Mouse (Mus musculus) kidney, embryonic 16.5 days (tissue): ENCODE data around the gene Gm10197. TPM values are rescaled to one million over a fixed set of nuclear protein-coding genes. Genes with fewer than 3 reads are reported as not detected.
A peak's percentile ranks its signal among the peaks of the same experiment; 100 is the strongest.

Experiments used
- ATAC-seq: fragments of 200-750 bp; cut with Nextera tagmentation; 2 replicates; pipeline ENCODE4 v1.8.0; 2017; ENCODE audit warnings: moderate TSS enrichment; ENCODE audit not compliant: low FRiP score, low TSS enrichment
- H3K27ac ChIP-seq: fragments of 300-500 bp; sonication (generic); 2 replicates; pipeline ENCODE4 v1.5.1; 2014; ENCODE audit warnings: low read length
- H3K27me3 ChIP-seq: fragments of 300-500 bp; sonication (generic); 2 replicates; pipeline ENCODE4 v1.6.1; 2014; ENCODE audit warnings: low read length, control low read depth, mixed read lengths; ENCODE audit not compliant: insufficient read depth
- H3K36me3 ChIP-seq: fragments of 300-500 bp; sonication (generic); 2 replicates; pipeline ENCODE4 v1.6.1; 2014; ENCODE audit warnings: low read length, control low read depth, mixed read lengths; ENCODE audit not compliant: insufficient read depth
- H3K4me1 ChIP-seq: fragments of 300-500 bp; sonication (generic); 2 replicates; pipeline ENCODE4 v1.6.1; 2014; ENCODE audit warnings: low read length, control low read depth, mixed read lengths; ENCODE audit not compliant: insufficient read depth
- H3K4me2 ChIP-seq: fragments of 300-500 bp; sonication (generic); replicated peaks from 2 replicates; pipeline ENCODE4 v1.6.1; 2014; ENCODE audit warnings: low read depth, low read length
- H3K4me3 ChIP-seq: fragments of 300-500 bp; sonication (generic); 2 replicates; pipeline ENCODE4 v1.5.1; 2014; ENCODE audit warnings: mild to moderate bottlenecking, low read length
- H3K9ac ChIP-seq: fragments of 300-500 bp; sonication (generic); replicated peaks from 2 replicates; pipeline ENCODE4 v1.6.1; 2014; ENCODE audit warnings: low read length
- H3K9me3 ChIP-seq: fragments of 300-500 bp; sonication (generic); 2 replicates; pipeline ENCODE4 v1.6.1; 2016; ENCODE audit warnings: low read length, control low read depth
- WGBS: fragments of 180-500 bp; shearing (Covaris S2); extraction: QIAGEN DNeasy Blood & Tissue Kit; methylation state at CpG from one replicate; pipeline ENCODE4 v1.1.7; 2014; 5-methylcytosine and 5-hydroxymethylcytosine counted together
- polyA plus RNA-seq: library from polyadenylated mRNA; unstranded; fragments of >200 nt; fragmentation: Nextera tagmentation; extraction: Ambion mirVana; gene quantifications from 2 replicates; pipeline ENCODE4 v1.2.1, GENCODE M21; 2015

The Gm10197 gene
- polyA plus RNA-seq, 1 experiment from 2014 or later: not detected

DNA sequence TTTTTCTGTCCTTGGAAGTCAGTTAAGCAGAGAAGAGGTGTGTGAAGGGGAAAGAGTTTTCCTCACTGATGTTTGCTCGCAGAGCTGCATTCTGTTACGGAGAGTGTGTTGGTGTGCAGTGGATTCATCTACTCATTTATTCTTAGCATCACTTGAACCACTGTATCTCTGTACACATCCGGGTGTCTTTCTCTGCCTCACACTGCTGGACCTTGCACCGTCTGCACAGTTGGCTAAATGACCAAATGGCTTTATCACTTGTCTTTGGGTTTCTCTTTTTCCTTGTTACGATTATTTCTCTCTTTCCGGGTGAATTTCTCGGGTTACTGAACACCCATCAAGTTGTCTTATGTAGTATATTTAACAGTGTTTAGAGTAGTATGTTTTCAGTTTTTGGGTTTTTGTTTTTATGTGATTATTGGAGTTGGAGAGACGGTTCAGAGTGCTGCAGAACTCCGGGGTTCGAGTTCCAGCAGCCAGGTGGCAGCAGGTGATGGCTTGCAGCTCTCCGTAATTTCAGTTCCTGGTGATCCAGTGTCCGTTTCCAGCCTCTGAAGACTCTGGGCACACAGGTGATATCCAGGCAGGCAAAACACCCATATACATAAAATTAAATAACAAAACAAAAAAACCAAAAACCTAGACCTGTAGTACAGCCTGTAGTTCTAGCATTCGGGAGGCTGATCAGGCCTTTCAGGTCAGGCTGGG, 28.2 kb downstream of the Gm10197 start:
- no peak for ATAC-seq
- no peak overlapping the region for H3K27ac ChIP-seq
- no peak overlapping the region for H3K4me2 ChIP-seq
- H3K9me3 ChIP-seq: no peaks in the 10 kb centered on the region
- H3K36me3 ChIP-seq: no peaks in the 10 kb centered on the region
- WGBS: 70% methylated on average over 13 of the region's 13 CpGs
- H3K27me3 ChIP-seq: no peaks in the 10 kb centered on the region
- H3K9ac ChIP-seq: no peak overlapping the region
- peaks cover 31% of the 10 kb centered on the region for H3K4me1 ChIP-seq
- no peak overlapping the region for H3K4me3 ChIP-seq

DNA sequence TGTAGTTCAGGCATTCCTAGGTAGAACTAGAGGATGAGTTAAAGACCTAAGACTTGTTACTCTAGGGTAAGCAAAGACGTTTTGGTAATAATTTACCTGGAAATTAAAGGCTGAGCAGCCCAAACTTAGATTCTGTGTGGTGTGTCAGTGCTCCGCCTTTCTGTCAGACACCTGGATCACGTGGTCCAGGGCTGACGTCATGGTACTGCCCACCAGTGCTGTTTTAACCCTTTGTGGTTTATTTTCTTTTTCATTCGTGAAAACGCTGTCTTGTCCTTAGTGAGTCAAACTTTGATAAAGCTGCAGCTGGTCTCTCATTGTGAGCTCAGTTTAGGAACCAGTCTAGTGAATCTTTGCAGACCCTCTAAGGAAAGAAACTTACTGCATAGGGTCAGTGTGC, 31.1 kb downstream of the Gm10197 start:
- peak; percentile 85 for ATAC-seq
- H3K4me2 ChIP-seq: peak overlapping the region; percentile 13; the same call in 1 of the 2 replicates
- H3K9ac ChIP-seq: no peak overlapping the region
- H3K4me1 ChIP-seq: peaks cover 21% of the 10 kb centered on the region
- no peaks in the 10 kb centered on the region for H3K9me3 ChIP-seq
- no peak overlapping the region for H3K27ac ChIP-seq
- H3K27me3 ChIP-seq: no peaks in the 10 kb centered on the region
- H3K4me3 ChIP-seq: no peak overlapping the region
- peaks cover 12% of the 10 kb centered on the region for H3K36me3 ChIP-seq
- 12% methylated on average over 6 of the region's 6 CpGs for WGBS

DNA sequence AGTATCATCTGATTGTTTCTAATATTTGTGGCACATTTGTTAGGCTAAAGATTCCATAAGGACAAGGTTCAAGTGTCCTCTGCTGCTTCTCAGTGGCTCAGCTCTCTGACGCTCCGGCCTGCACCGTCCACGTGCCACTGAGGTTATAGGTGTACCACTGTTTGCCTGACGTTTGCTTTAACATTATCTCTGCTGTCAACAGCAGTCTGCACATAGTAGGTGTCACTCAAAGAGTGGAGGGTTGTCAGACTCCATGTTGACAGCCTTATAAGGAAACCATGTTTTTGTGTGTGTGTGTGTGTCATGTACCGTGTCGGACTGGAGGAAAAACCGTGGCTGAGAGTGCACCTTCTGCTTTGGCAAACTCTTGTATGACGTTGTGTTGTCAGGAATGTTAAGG, 36.3 kb downstream of the Gm10197 start:
- no peak for ATAC-seq
- 93% methylated on average over 9 of the region's 9 CpGs for WGBS
- H3K4me1 ChIP-seq: peaks cover 19% of the 10 kb centered on the region
- H3K27me3 ChIP-seq: no peaks in the 10 kb centered on the region
- no peak overlapping the region for H3K9ac ChIP-seq
- no peak overlapping the region for H3K27ac ChIP-seq
- no peak overlapping the region for H3K4me2 ChIP-seq
- H3K9me3 ChIP-seq: no peaks in the 10 kb centered on the region
- peaks cover 34% of the 10 kb centered on the region for H3K36me3 ChIP-seq
- H3K4me3 ChIP-seq: no peak overlapping the region

DNA sequence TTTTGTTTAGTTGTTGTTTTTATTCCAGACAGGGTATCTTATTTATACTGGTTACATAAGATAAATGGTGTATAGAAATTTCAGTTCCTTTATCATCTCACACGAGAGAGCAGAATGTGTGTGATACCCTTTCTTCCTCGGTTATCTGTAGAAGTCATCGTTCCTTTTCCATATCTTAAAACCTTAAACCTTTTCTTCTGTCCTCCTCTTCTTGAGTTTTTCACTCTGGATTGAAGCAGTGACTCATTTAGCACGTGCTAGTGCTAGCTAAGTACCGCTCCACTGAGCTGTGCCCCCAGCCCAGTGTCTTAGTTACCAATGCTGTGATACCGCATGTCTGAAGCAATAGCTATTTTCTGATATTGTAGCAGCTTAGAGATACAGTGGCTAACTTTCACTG, 37.8 kb downstream of the Gm10197 start:
- no peak overlapping the region for H3K4me3 ChIP-seq
- H3K4me2 ChIP-seq: no peak overlapping the region
- H3K4me1 ChIP-seq: peaks cover 16% of the 10 kb centered on the region; the same call in 1 of the 2 replicates
- peaks cover 34% of the 10 kb centered on the region for H3K36me3 ChIP-seq
- no peak overlapping the region for H3K9ac ChIP-seq
- H3K9me3 ChIP-seq: no peaks in the 10 kb centered on the region
- H3K27me3 ChIP-seq: no peaks in the 10 kb centered on the region
- H3K27ac ChIP-seq: no peak overlapping the region
- WGBS: 68% methylated on average over 6 of the region's 6 CpGs
- no peak for ATAC-seq

DNA sequence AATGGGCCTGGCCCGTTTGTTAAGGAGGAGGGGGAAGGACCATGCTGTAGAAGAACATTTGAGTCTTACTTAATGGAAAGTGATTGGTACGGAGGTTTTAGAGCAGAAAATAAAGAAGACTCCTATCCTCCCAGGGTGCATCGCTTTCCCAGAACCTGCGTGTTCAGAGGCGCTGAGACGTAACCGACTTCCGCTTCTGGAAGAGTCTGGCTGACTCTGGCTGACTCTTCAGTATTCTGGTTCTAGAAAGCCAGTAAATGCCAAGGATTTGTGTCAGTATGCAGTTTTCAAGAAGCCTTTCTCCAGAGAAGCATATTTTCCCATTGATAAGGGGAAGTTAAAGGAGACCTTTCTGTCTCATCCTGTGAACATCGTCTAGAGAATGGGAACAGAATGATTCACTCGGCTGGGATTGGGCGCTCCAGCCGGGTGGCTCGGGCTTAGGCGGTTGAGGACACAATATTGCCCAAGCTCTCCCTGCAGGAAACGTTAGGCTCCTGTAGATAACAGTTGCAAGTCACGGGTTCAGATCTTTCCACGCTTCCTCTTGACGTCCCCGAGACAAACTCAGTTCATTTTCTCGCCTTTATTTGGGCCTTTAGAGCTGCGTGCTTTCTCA, 39.6 kb downstream of the Gm10197 start:
- H3K4me1 ChIP-seq: peaks cover 14% of the 10 kb centered on the region; the same call in 1 of the 2 replicates
- H3K27me3 ChIP-seq: no peaks in the 10 kb centered on the region
- no peak for ATAC-seq
- H3K36me3 ChIP-seq: peaks cover 22% of the 10 kb centered on the region
- no peak overlapping the region for H3K4me2 ChIP-seq
- no peaks in the 10 kb centered on the region for H3K9me3 ChIP-seq
- H3K4me3 ChIP-seq: no peak overlapping the region
- WGBS: 83% methylated on average over 21 of the region's 21 CpGs
- H3K9ac ChIP-seq: no peak overlapping the region
- 0 out of 2 replicates have a peak overlapping the region, but pooled peaks have one; percentile 18 for H3K27ac ChIP-seq

DNA sequence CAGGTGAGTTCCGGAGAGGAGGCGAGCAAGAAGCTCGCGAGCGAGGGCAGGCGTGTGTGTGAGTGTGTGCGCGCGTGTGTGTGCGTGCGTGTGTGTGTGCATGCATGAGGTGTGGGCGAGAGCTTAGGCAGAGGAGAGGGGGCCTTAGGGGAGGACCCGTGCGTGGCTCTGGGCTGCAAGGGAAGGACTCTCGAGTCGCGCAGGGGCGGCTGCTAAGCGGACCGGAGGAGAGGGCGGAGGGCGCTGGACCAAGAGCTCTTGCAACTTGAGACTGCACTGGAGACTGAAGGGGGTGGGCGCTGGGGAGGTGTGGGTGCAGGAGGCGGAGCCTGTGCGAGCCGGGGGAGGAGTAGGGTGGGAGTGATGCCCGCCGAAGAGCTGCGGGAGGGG, 41.6 kb downstream of the Gm10197 start:
- Histone ChIP-seq H3K9me3 (no peaks in the 10 kb centered on the region), H3K27me3 (no peaks in the 10 kb centered on the region), H3K4me1 (peaks cover 22% of the 10 kb centered on the region), H3K9ac (peak overlapping the region; percentile 78), H3K27ac (peak overlapping the region; percentile 80), H3K4me2 (peak overlapping the region; percentile 92), H3K36me3 (peaks cover 22% of the 10 kb centered on the region), H3K4me3 (peak overlapping the region; percentile 90)
- ATAC-seq: peak; percentile 91
- under 1% methylated on average over 19 of the region's 29 CpGs for WGBS

DNA sequence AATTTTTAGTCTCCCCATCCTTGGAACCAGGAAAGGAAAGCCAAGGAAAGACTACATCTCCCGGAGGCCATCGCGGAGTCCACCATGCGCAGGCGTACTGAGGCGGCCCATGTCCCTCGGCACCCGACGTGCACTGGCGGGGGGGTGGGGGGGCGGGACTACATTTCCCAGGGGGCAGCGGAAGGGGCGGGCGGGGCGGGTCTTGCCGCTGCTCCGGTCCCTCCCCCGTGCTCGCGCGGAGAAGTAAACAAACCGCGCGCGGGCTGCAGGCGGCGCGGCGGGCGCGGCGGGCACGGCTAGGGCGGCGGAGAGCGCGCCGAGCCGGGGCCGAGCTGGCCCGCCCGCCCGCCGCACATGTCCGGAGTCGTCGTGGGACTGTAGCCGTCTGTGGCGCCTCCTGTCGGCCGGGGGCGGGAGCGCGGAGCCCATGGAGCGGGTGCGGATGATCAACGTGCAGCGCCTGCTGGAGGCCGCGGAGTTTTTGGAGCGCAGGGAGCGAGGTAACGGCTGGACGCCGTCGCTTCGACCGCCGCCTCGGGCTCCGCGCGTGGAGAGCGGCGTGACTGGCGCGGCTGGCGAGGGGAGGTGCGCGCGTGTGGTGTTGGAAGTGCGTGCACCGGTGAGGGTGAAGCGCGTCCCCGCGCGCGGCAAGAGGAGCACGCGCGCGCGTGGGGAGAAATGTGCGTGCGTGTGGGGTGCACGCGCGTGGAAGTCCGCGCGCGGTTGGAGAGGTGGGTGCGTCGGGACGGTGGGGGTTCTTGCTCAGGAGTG, 42.2 kb downstream of the Gm10197 start:
- Histone ChIP-seq H3K4me1 (peaks cover 28% of the 10 kb centered on the region), H3K27ac (peak overlapping the region; percentile 80), H3K4me3 (peak overlapping the region; percentile 90), H3K27me3 (no peaks in the 10 kb centered on the region), H3K9me3 (no peaks in the 10 kb centered on the region), H3K9ac (peak overlapping the region; percentile 78), H3K36me3 (peaks cover 19% of the 10 kb centered on the region), H3K4me2 (peak overlapping the region; percentile 92)
- ATAC-seq: peak; percentile 81
- WGBS: under 1% methylated on average over 62 of the region's 106 CpGs

DNA sequence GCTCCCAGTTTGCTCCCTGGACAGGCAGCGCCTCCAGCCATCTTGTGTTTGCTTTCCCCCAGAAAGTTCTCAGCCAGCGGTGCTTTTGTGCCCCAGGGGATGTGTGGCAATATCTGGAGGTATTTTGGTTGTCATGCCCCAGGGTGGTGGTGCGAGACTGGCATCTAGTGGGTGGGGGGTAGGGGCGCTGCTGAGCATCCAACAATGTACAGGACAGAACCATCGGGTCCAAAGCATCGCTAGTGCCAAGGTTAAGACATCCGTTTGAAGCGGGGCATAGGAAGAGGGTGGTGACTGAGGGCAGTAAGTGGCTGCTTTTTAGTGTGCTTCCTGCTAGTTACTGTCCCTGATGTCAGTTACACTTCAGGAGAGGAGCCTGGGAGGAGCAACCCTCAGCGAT, 43.5 kb downstream of the Gm10197 start:
- H3K4me2 ChIP-seq: no peak overlapping the region
- H3K36me3 ChIP-seq: peaks cover 13% of the 10 kb centered on the region
- no peak overlapping the region for H3K27ac ChIP-seq
- H3K9ac ChIP-seq: no peak overlapping the region
- H3K9me3 ChIP-seq: no peaks in the 10 kb centered on the region
- WGBS: 69% methylated on average over 9 of the region's 9 CpGs
- no peak overlapping the region for H3K4me3 ChIP-seq
- no peaks in the 10 kb centered on the region for H3K27me3 ChIP-seq
- ATAC-seq: no peak
- H3K4me1 ChIP-seq: peaks cover 32% of the 10 kb centered on the region

DNA sequence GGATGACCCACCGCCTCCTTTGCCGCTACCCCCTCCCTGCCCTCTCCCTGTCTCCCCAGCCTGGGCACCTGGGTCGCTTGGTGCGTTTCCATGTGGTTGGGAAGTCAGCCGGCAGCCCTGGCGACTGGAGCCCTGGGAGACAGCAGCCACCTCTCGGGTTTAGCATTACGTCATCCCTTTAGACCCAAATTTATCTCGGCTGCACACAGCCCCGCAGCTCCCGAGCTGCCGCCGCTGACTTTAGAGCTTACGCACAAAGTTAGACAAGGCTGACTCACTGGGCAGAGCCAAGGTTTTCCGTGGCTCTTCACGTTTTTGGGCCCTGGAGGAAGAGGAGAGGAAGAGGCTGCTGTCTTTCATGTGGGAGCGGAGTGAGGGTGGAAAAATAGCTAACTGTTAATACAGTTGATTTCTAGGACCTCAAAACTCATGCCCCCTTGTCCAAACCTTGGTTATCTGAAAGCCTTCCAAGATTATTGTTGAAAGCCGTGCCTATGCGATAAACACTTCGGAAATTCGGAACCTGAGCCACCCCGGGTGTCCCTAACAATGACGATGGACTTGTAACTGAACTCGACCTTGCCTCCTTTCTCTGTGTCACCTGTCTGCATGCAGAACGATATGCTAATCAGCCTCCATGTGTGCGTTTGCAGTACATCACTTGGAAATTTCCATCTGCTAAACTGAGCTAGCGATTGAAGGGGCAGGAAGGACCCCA, 45.8 kb downstream of the Gm10197 start:
- Histone ChIP-seq H3K9me3 (no peaks in the 10 kb centered on the region), H3K4me1 (peaks cover 37% of the 10 kb centered on the region), H3K4me2 (peak overlapping the region; percentile 64), H3K9ac (peak overlapping the region; percentile 69), H3K4me3 (peak overlapping the region; percentile 46), H3K27me3 (no peaks in the 10 kb centered on the region), H3K36me3 (no peaks in the 10 kb centered on the region), H3K27ac (no peak overlapping the region)
- WGBS: 13% methylated on average over 27 of the region's 27 CpGs
- ATAC-seq: no peak
